Mouse (Mus musculus): Measurements from ENCODE around the gene Tmem91. TPM values are rescaled to one million over a fixed set of nuclear protein-coding genes. Genes with fewer than 3 reads are reported as not detected.
A peak's percentile ranks its signal among the peaks of the same experiment; 100 is the strongest.

Tmem91 gene
- total RNA-seq, 2 experiments from 2014 or later: 40.2 to 48.8 TPM

DNA sequence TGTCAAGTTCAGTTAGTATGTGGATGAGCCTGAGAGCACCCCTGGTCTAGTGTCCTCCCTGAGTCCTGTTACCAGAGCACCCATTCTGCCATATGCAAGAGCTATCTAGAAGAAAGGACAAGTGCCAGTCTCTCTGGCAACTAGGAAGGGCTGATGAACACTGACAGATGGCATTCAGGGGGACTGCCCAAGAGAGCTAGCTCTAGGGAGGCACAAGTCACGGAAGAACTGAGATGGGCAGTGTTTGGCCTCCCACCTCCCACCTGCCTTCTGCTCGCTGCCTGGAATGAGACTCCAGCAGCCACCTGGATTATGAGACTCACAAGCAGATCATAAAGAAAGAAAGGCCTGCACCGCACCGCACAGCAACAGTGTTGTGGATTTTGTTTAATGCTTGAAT lies 35.2 kb downstream of the Tmem91 start:
- intact Hi-C loops (cut with DNase I): no loop called here
- peak in 1 of 2 experiments; percentile 42 for DNase-seq (ENCODE audit: low spot score in 2 of 2)

- no peak for DNase-seq (ENCODE audit: low spot score in 2 of 2)
- intact Hi-C loops (cut with DNase I): no loop called here
Observed at GRCm38 (mm10) chr7:25637099-25637498, 37.9 kb downstream of the Tmem91 start.

GRCm38 (mm10) chr7:25636373-25636772 lies 38.6 kb downstream of the Tmem91 start:
- DNase-seq (ENCODE audit: low spot score in 2 of 2): no peak
- intact Hi-C loops (cut with DNase I): no loop called here

DNA sequence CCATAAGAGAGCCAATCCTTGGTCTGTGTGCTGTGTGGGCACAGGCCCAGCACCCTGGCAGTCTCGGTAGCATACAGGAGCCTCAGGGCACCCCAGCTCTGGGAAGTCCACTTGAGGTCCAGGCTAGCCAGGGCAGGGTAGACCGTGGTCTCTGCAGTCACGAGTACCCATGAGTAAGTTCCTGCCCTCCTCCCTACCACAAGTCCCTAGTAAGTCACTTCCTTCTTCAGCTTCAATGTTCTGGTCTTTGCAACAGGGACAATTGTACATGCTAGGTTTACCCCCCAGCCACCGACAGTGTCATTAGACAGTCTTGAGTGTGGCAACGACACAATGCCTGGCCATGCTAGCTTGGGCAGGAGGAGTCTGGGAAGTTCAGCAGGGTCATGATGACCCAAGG lies 42.3 kb downstream of the Tmem91 start:
- intact Hi-C loops (cut with DNase I): no loop called here
- no peak for DNase-seq (ENCODE audit: low spot score in 2 of 2)

DNA sequence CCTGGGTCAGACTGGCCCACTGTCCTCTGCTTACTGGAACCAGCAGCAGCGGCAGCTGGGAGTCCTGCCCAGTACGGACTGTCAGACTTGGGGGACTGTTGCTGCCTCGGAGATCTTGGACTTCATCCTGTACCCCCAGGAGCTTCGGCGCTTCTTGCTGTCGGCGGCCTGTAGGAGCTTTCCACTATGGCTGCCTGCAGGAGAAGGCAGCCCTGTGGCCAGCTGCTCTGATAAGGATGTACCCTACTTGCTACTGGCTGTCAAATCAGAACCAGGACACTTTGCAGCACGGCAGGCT lies 46.7 kb downstream of the Tmem91 start:
- intact Hi-C loops (cut with DNase I): no loop called here
- DNase-seq (ENCODE audit: low spot score in 2 of 2): no peak

DNA sequence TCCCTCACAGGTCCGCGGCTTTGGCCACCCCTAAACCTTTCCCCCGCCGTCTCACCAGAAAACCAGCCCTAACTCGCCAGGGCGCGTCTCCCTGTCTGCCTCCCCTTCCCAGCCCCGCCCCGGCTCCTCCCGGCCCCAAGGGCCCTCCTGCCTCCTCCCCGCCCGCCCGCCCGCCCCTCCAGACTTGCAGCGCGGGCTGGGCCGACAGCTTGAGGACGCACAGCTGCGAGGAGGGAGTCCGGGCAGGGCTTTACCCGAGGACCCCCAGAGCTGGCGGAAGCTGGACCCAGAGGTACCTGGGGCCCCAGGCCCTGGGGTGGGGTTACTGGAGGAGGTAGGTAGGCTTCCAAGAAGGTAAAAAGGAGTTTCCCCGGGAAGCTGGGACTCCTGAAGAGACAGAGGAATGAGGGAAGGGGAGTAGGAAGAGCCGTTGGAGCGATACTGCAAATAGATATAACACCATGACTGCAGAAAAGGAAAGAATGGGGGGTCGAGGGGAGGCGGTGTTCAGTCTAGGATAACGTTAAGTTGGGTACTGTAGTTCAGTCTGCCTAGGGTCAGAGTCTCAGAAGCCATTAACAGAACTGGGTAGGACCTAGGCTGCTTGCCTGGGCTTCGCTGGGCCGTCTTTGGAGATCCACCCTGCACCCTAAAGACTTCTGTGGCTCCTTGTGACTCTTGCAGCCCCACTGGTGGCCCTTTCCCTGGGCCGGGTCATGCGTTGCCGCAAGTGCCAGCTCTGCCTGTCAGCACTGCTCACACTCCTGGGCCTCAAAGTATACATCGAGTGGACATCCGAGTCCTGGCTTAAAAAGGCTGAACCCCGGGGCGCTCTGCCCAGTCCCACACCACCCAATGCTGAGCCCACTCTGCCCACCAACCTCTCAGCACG lies 47.3 kb downstream of the Tmem91 start:
- DNase-seq (ENCODE audit: low spot score in 2 of 2): no peak
- intact Hi-C loops (cut with DNase I): no loop called here

DNA sequence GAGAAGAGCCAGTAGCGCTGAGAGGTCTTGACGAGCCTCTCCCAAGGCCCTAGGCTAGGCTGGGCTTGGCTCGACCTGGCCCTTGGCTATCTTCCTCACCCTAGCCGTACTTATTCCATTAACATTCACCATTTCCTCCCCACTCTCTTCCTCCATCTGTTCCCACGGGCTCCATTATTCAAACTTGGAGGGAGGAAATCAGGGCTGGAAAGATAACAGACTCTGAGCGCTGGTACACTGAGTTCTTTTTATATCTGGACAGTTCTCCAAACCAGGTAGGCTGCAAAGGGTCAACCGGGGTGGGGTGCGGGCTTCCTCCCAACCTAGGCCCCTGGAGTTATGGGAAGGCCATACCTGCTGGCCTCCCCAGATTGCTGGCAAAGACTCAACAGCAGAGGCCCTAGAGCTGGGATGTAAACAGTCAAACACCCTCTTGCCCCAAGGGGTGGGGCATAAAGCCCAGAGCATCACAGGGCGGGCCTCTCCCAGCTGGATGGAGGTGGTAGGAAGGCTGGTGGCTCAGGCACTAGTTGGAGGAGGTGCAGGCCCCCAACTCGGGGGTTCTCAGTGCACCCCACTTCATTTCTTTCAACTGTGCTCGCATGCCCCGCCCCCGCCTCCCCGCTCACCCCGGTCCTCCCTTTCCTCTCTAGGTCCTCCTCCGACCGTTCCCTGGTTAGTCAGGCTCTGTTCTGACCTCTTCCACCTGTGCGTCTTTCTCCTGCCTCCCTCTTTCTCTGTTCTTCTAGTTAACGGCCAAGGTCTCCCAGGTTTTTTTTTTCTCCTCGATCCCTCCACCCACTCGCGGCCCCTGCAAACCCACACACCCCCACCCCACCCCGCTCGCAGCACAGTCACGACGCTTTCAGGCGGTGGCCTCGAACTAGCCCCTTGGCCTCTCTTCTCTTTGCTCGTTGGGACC lies 48.2 kb downstream of the Tmem91 start, which contains the start of gene B3gnt8:
Gene B3gnt8, plus strand, starts transcription at position 146 of the 922 bp plus-strand sequence.
- intact Hi-C loops (cut with DNase I): no loop called here
- no peak for DNase-seq (ENCODE audit: low spot score in 2 of 2)

- intact Hi-C loops (cut with DNase I): no loop called here
- no peak for DNase-seq (ENCODE audit: low spot score in 2 of 2)
Observed at GRCm38 (mm10) chr7:25625594-25626250, 49.2 kb downstream of the Tmem91 start.

- DNase-seq (ENCODE audit: low spot score in 2 of 2): no peak
- intact Hi-C loops (cut with DNase I): no loop called here
Observed at GRCm38 (mm10) chr7:25624851-25625250, 50.1 kb downstream of the Tmem91 start.

DNA sequence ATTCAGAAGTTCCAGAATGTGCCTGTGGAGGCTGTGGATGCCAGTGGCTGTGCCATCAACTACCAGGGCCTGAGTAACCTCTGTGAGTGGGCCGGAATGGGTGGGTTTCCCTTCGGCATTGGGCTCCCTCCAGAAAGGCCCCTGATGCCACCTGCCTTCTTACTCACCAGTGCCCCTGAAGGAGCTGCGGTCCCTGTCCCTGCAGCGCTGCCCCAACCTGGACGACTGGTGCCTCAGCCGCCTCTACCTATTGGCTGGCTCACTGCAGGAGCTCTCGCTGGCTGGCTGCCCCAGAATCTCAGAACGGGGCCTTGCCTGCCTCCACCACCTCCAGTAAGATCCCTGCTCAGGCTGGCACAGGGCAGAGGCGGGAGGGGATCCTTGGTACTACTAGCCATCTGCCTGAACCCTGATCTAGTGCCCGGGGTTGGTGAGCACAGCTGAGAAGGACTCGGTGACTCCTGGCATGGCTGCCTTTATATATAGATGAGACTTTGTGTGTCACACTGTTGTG lies 51.1 kb downstream of the Tmem91 start:
- intact Hi-C loops (cut with DNase I): no loop called here
- DNase-seq (ENCODE audit: low spot score in 2 of 2): no peak

DNA sequence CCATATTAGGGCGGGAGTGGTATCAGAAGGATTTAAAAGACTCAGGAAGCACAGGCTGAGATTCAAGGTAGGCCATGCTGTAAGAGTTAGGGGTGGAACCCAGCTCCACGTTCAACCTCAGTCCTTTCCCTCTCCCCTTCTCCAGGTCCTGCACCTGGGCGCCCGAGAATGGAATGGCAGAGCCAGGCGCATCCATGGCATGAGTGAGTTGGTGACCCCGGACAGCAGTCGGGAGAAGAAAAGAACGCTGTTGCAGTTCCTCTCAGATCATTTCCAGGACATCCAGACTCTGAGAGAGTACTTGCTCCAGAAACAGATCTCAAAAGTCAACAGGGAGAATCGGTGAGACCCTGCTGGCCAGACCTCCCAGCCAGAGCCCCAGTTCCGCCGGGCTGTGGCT lies 54.2 kb downstream of the Tmem91 start:
- intact Hi-C loops (cut with DNase I): no loop called here
- DNase-seq (ENCODE audit: low spot score in 2 of 2): no peak

- intact Hi-C loops (cut with DNase I): no loop called here
- DNase-seq (ENCODE audit: low spot score in 2 of 2): no peak
Observed at GRCm38 (mm10) chr7:25620101-25620500, 54.9 kb downstream of the Tmem91 start.

DNA sequence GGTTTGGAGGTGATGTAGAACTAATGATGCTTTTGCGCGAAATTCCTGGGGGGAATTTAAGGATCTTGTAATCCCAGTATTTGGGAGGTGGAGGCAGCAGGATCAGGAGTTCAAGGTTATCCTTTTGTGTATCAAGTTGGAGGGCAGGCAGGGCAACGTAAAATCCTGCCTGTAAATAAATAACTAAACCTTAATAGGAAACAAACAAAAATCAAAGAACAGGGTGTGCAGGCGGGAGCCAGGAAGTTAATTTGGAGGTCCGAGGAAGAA lies 55.3 kb downstream of the Tmem91 start:
- intact Hi-C loops (cut with DNase I): no loop called here
- no peak for DNase-seq (ENCODE audit: low spot score in 2 of 2)

Other genes with a start within 250 kb of the Tmem91 start
- 1 to 10 TPM; 2.9 to 3.0 TPM for gene Ceacam1, start 197.6 kb downstream of the Tmem91 start, total RNA-seq (2021)
- gene Ceacam2, start 135.3 kb downstream of the Tmem91 start, total RNA-seq (2021): under 1 TPM; 0.29 to 0.63 TPM
- gene Erich4, start 59.3 kb downstream of the Tmem91 start, total RNA-seq (2021): not detected
- gene Dmac2, start 55.8 kb downstream of the Tmem91 start, total RNA-seq (2021): 10 to 100 TPM; 35.7 to 39.6 TPM
- 1 to 10 TPM in 1 of 2 experiments, under 1 TPM in 1; 0.91 to 1.0 TPM for gene B3gnt8, start 48.5 kb downstream of the Tmem91 start, total RNA-seq (2021)
- 10 to 100 TPM; 32.0 to 32.7 TPM for gene Bckdha, start 16.2 kb downstream of the Tmem91 start, total RNA-seq (2021)
- gene Exosc5, start 16.0 kb downstream of the Tmem91 start, total RNA-seq (2021): 10 to 100 TPM; 22.6 to 23.9 TPM
- gene B9d2, start 5.6 kb upstream of the Tmem91 start, total RNA-seq (2021): 10 to 100 TPM; 25.5 to 30.1 TPM
- 10 to 100 TPM; 10.9 to 11.1 TPM for gene Tgfb1, start 11.8 kb upstream of the Tmem91 start, total RNA-seq (2021)
- gene Ccdc97, start 43.9 kb upstream of the Tmem91 start, total RNA-seq (2021): 10 to 100 TPM; 56.2 to 56.7 TPM
- gene Hnrnpul1, start 79.6 kb upstream of the Tmem91 start, total RNA-seq (2021): 100 to 1,000 TPM; 102 to 103 TPM
- 10 to 100 TPM; 35.9 to 38.8 TPM for gene Axl, start 113.5 kb upstream of the Tmem91 start, total RNA-seq (2021)
- 1 to 10 TPM; 3.5 to 4.6 TPM for gene Cyp2s1, start 141.7 kb upstream of the Tmem91 start, total RNA-seq (2021)
- gene Cyp2b10, start 222.5 kb upstream of the Tmem91 start, total RNA-seq (2021): under 1 TPM; 0.27 to 0.44 TPM